Mouse (Mus musculus) heart, embryonic 11.5 days (tissue): Measurements from ENCODE around the gene Urm1. TPM values are rescaled to one million over a fixed set of nuclear protein-coding genes. Genes with fewer than 3 reads are reported as not detected.

ENCODE experiments used
- ATAC-seq: fragments of 200-750 bp; cut with Nextera tagmentation; replicated peaks from 2 replicates; pipeline ENCODE4 v1.8.0; 2017; ENCODE audit warnings: moderate library complexity; ENCODE audit not compliant: insufficient number of reproducible peaks, low FRiP score, low TSS enrichment
- H3K27ac ChIP-seq: fragments of 300-500 bp; sonication (generic); 2 replicates; pipeline ENCODE4 v1.5.1; 2014; ENCODE audit warnings: mild to moderate bottlenecking, low read depth, low read length
- H3K27me3 ChIP-seq: fragments of 300-500 bp; sonication (generic); 2 replicates; pipeline ENCODE4 v1.6.1; 2014; ENCODE audit warnings: mild to moderate bottlenecking, low read length, mixed read lengths; ENCODE audit not compliant: control insufficient read depth, insufficient read depth
- H3K36me3 ChIP-seq: fragments of 300-500 bp; sonication (generic); 2 replicates; pipeline ENCODE4 v1.6.1; 2014; ENCODE audit warnings: mild to moderate bottlenecking, low read length, moderate library complexity, mixed read lengths; ENCODE audit not compliant: control insufficient read depth, insufficient read depth
- H3K4me1 ChIP-seq: fragments of 300-500 bp; sonication (generic); 2 replicates; pipeline ENCODE4 v1.6.1; 2014; ENCODE audit warnings: low read length; ENCODE audit not compliant: control insufficient read depth, insufficient read depth
- H3K4me2 ChIP-seq: fragments of 300-500 bp; sonication (generic); 2 replicates; pipeline ENCODE4 v1.6.1; 2014; ENCODE audit warnings: mild to moderate bottlenecking, moderate library complexity
- H3K4me3 ChIP-seq: fragments of 300-500 bp; sonication (generic); 2 replicates; pipeline ENCODE4 v1.5.1; 2014; ENCODE audit warnings: low read depth, low read length
- H3K9ac ChIP-seq: fragments of 300-500 bp; sonication (generic); 2 replicates; pipeline ENCODE4 v1.6.1; 2014; ENCODE audit warnings: mild to moderate bottlenecking, low read depth, low read length, moderate library complexity
- H3K9me3 ChIP-seq: fragments of 300-500 bp; sonication (generic); replicated peaks from 2 replicates; pipeline ENCODE4 v1.6.1; 2016; ENCODE audit warnings: low read length; ENCODE audit not compliant: control insufficient read depth
- WGBS: fragments of 180-500 bp; shearing (Covaris S2); extraction: QIAGEN DNeasy Blood & Tissue Kit; methylation state at CpG from one replicate; pipeline ENCODE4 v1.1.7; 2014; ENCODE audit not compliant: insufficient replicate concordance; 5-methylcytosine and 5-hydroxymethylcytosine counted together
- polyA plus RNA-seq: library from polyadenylated mRNA; unstranded; fragments of >200 nt; fragmentation: Nextera tagmentation; extraction: Ambion mirVana; gene quantifications from 2 replicates; pipeline ENCODE4 v1.2.1, GENCODE M21; 2014

Urm1 gene
- polyA plus RNA-seq, 1 experiment from 2014 or later, result 18.1 TPM

- 73% methylated on average over 9 of the region's 9 CpGs for WGBS
- Histone ChIP-seq H3K4me2 (no peak overlapping the region), H3K36me3 (peaks cover 15% of the 10 kb centered on the region)
Measured at GRCm38 (mm10) chr2:29843231-29844105, 23.6 kb downstream of the Urm1 start.

GRCm38 (mm10) chr2:29844115-29844514 lies 24.2 kb downstream of the Urm1 start:
- H3K36me3 ChIP-seq, result peaks cover 12% of the 10 kb centered on the region
- WGBS, result 85% methylated on average over 2 of the region's 2 CpGs
- no peak overlapping the region for H3K27ac ChIP-seq
- H3K9me3 ChIP-seq, result no peaks in the 10 kb centered on the region
- H3K4me2 ChIP-seq, result no peak overlapping the region
- H3K4me3 ChIP-seq, result no peak overlapping the region
- no peak overlapping the region for H3K9ac ChIP-seq
- ATAC-seq, result no peak
- peaks cover 55% of the 10 kb centered on the region for H3K27me3 ChIP-seq
- peaks cover 10% of the 10 kb centered on the region for H3K4me1 ChIP-seq

More at GRCm38 (mm10) chr2:29843231-29844105, 23.6 kb downstream of the Urm1 start:
- Histone ChIP-seq H3K9ac (no peak overlapping the region), H3K27me3 (peaks cover 55% of the 10 kb centered on the region), H3K4me1 (peaks cover 10% of the 10 kb centered on the region), H3K27ac (no peak overlapping the region), H3K4me3 (no peak overlapping the region), H3K9me3 (no peaks in the 10 kb centered on the region)
- no peak for ATAC-seq

- 20% methylated on average over 3 of the region's 3 CpGs for WGBS
- H3K36me3 ChIP-seq, result peaks cover 12% of the 10 kb centered on the region
- H3K4me1 ChIP-seq, result peaks cover 10% of the 10 kb centered on the region
- H3K27ac ChIP-seq, result no peak overlapping the region
- no peak for ATAC-seq
- no peak overlapping the region for H3K4me3 ChIP-seq
- H3K27me3 ChIP-seq, result peaks cover 55% of the 10 kb centered on the region
- H3K4me2 ChIP-seq, result no peak overlapping the region
- no peaks in the 10 kb centered on the region for H3K9me3 ChIP-seq
- no peak overlapping the region for H3K9ac ChIP-seq
Measured at GRCm38 (mm10) chr2:29844661-29845060, 24.8 kb downstream of the Urm1 start.

- H3K36me3 ChIP-seq, result peaks cover 12% of the 10 kb centered on the region
- peak overlapping the region; percentile 37 for H3K4me3 ChIP-seq
- ATAC-seq, result no peak
- H3K4me2 ChIP-seq, result peak overlapping the region; percentile 59
- H3K9me3 ChIP-seq, result no peaks in the 10 kb centered on the region
- H3K27me3 ChIP-seq, result peaks cover 58% of the 10 kb centered on the region
- H3K4me1 ChIP-seq, result peaks cover 10% of the 10 kb centered on the region
- H3K9ac ChIP-seq, result peak overlapping the region; percentile 40; the same call in 1 of the 2 replicates
- 6% methylated on average over 25 of the region's 25 CpGs for WGBS
- no peak overlapping the region for H3K27ac ChIP-seq
Measured at GRCm38 (mm10) chr2:29845636-29846035, 25.8 kb downstream of the Urm1 start.

- 7% methylated on average over 47 of the region's 47 CpGs for WGBS
- H3K9ac ChIP-seq, result peak overlapping the region; percentile 40; the same call in 1 of the 2 replicates
- peak overlapping the region; percentile 59 for H3K4me2 ChIP-seq
- H3K36me3 ChIP-seq, result peaks cover 11% of the 10 kb centered on the region
- H3K4me1 ChIP-seq, result peaks cover 10% of the 10 kb centered on the region
- no peak for ATAC-seq
- H3K9me3 ChIP-seq, result no peaks in the 10 kb centered on the region
- H3K27ac ChIP-seq, result no peak overlapping the region
- peak overlapping the region; percentile 37 for H3K4me3 ChIP-seq
- H3K27me3 ChIP-seq, result peaks cover 58% of the 10 kb centered on the region
Measured at GRCm38 (mm10) chr2:29846061-29846853, 26.4 kb downstream of the Urm1 start.

GRCm38 (mm10) chr2:29846911-29847310 lies 27.0 kb downstream of the Urm1 start:
- Histone ChIP-seq H3K27ac (no peak overlapping the region), H3K9me3 (no peaks in the 10 kb centered on the region), H3K9ac (no peak overlapping the region), H3K4me2 (no peak overlapping the region), H3K27me3 (peaks cover 58% of the 10 kb centered on the region), H3K4me3 (no peak overlapping the region), H3K4me1 (peaks cover 10% of the 10 kb centered on the region), H3K36me3 (peaks cover 8% of the 10 kb centered on the region)
- 50% methylated on average over 3 of the region's 3 CpGs for WGBS
- no peak for ATAC-seq

- Histone ChIP-seq H3K9me3 (no peaks in the 10 kb centered on the region), H3K36me3 (no peaks in the 10 kb centered on the region), H3K4me1 (peaks cover 10% of the 10 kb centered on the region), H3K4me3 (no peak overlapping the region), H3K27ac (no peak overlapping the region), H3K4me2 (no peak overlapping the region), H3K9ac (no peak overlapping the region), H3K27me3 (peaks cover 43% of the 10 kb centered on the region)
- ATAC-seq, result no peak
- WGBS, result 71% methylated on average over 8 of the region's 8 CpGs
Measured at GRCm38 (mm10) chr2:29849041-29849440, 29.2 kb downstream of the Urm1 start.

- no peak overlapping the region for H3K4me3 ChIP-seq
- no peak for ATAC-seq
- no peaks in the 10 kb centered on the region for H3K36me3 ChIP-seq
- WGBS, result 56% methylated on average over 5 of the region's 5 CpGs
- H3K4me2 ChIP-seq, result no peak overlapping the region
- H3K27ac ChIP-seq, result no peak overlapping the region
- peaks cover 34% of the 10 kb centered on the region for H3K27me3 ChIP-seq
- peaks cover 10% of the 10 kb centered on the region for H3K4me1 ChIP-seq
- no peak overlapping the region for H3K9ac ChIP-seq
- no peaks in the 10 kb centered on the region for H3K9me3 ChIP-seq
Measured at GRCm38 (mm10) chr2:29849841-29850480, 30.1 kb downstream of the Urm1 start.
